Mouse (Mus musculus) embryo, embryonic 11 days (tissue): ENCODE results near the gene Fbxw8.
A peak's percentile ranks its signal among the peaks of the same experiment; 100 is the strongest.

Source experiments
- DNase-seq: peaks from one replicate; pipeline ENCODE4 v3.0.0-alpha.2; 2015

Fbxw8 gene

DNA sequence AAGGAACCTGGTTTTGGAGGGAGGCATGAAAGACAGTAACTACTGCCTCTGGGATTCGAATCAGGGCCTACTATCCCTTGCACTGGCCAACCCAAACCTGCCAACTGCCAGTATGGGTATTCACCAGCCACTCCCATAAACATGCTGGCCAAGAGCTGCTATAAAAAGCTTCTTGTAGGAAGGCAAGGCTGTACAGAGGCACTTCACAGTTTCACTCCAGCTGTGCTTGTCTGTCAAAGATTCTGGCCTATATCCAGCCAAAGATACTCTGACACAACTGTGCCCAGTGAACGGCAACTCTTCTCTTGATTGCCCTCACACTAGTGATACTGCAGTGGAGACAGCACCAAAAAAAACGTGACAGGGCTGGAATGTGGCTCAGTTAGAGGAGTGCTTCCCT is 5.6 kb downstream of the Fbxw8 start:
- no peak for DNase-seq

- DNase-seq, result no peak
Observed at GRCm38 (mm10) chr5:118147264-118147663, 8.0 kb downstream of the Fbxw8 start.

GRCm38 (mm10) chr5:118145999-118146679 is 9.1 kb downstream of the Fbxw8 start:
- no peak for DNase-seq

DNA sequence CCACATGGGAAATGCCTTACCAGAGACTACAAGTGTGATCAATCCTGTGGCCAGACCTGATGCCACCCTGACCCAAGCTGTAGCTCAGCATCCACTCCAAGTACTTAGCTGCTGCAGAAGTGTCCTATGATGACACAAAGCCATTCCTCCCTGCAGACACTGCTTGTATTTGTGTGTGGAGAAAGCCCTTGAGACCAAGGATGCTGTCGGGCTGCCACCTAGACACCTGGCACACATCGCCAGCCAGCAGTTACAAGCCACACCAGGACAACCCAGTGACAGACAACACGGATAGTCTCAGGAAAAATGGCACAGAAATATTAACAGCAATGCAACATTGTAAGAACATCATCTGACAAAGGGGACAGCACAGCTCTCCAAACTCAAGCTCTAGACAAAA is 9.8 kb downstream of the Fbxw8 start:
- DNase-seq, result no peak

DNA sequence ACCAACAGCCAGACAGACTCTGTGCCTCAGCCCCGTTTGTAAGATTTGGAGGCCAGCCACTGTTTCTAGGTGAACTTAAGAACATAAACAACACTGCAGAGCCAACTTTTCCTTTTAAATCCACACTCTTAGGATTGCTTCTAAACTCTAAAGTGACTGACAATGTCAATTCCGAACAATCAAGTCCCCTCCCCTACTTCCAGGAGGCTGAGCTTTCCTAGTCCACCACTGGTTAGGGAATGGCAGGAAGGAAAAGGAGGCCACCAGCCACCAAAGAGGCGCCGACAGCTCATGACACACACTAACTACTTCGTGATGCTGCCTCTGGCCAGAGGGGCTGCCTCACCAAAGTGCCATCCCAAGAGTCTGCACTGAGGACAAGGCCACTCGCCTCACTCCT is 10.5 kb downstream of the Fbxw8 start:
- no peak for DNase-seq

- no peak for DNase-seq
Observed at GRCm38 (mm10) chr5:118144327-118144726, 10.9 kb downstream of the Fbxw8 start.

GRCm38 (mm10) chr5:118143211-118144026 is 11.8 kb downstream of the Fbxw8 start:
- no peak for DNase-seq

- no peak for DNase-seq
Observed at GRCm38 (mm10) chr5:118142471-118142870, 12.8 kb downstream of the Fbxw8 start.

DNA sequence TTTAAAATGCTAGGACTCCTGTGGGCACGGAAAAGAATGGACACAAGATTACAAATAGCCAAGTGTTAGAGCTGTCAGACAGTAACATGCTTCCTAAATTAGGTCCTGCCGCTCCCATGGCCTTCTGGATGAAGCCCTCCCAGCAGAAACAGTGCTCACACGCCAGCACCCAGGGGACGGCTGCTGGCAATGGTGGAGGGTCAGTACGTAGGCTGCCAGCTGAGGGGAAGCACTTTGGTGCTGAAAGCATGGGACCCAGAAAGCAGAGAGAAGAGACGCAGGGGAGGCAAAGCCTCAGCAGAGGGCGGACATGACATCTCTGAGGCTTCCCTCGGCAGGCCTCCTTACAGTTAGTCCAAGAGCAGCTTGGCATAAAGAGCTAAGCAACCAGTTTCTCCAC is 15.6 kb downstream of the Fbxw8 start:
- DNase-seq, result no peak

GRCm38 (mm10) chr5:118136391-118136790 is 18.9 kb downstream of the Fbxw8 start:
- no peak for DNase-seq

DNA sequence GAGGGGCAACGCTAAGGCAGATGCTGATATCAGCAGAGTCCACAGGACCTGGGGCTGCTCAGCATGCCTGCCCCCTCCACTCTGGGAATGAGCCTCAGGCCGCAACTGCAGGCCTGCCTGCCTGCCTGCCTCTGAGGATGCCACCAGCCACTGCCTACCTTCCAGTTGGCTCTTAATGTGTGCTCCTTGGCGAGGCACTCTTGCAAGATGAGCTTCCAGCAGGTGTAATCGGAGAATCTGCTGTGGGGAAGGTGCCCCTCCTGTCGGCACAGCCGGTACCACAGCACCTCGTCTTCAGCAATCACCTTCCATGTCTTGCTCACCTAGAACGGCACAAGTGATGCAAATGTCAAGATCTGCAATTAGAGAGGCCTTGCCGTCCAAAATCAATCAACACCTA is 26.6 kb downstream of the Fbxw8 start:
- DNase-seq, result no peak

GRCm38 (mm10) chr5:118128208-118128607 is 27.1 kb downstream of the Fbxw8 start:
- no peak for DNase-seq

- DNase-seq, result no peak
Observed at GRCm38 (mm10) chr5:118126671-118127070, 28.6 kb downstream of the Fbxw8 start.

GRCm38 (mm10) chr5:118123096-118123495 is 32.2 kb downstream of the Fbxw8 start:
- peak; percentile 14 for DNase-seq

DNA sequence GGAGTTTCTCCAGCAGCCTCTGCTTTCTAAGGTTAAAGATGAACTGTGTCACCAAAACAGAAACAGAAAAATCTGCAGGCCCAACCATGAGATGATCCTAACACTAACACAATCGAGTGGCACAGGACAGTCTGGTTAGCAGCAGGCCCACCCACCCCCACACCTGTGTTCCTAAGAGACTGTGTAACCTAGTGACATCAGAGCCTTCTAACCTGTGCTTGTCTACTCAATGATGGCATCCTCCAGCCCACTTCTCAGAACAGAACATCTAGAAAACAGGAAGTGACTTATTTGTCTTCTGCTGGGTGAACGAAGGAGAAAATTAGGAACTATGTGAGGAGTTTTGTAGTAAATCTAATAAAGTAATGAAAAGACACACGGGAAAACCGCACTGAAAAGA is 33.3 kb downstream of the Fbxw8 start:
- no peak for DNase-seq

- DNase-seq, result no peak
Observed at GRCm38 (mm10) chr5:118120670-118121069, 34.6 kb downstream of the Fbxw8 start.

GRCm38 (mm10) chr5:118118922-118119321 is 36.3 kb downstream of the Fbxw8 start:
- DNase-seq, result no peak

- DNase-seq, result no peak
Observed at GRCm38 (mm10) chr5:118118351-118118750, 36.9 kb downstream of the Fbxw8 start.

DNA sequence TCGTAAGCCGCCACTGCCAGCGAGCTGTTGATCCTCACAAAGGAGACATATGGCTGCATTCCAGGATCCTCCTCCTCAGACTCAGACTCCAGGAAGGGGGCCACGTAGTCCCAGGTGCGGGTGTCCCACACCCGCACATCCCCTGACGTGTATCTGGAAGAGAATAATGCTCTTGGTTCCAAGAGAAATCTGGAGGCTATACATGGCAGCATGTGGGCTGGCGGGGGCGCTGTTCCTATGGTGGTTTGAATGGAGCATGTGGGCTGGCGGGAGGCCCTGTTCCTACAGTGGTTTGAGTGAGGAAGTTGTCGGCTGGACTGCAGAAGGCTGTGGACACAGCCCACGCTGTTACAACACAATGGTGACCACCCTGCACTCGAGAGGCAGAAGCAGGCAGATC is 41.6 kb downstream of the Fbxw8 start:
- no peak for DNase-seq

- no peak for DNase-seq
Observed at GRCm38 (mm10) chr5:118113043-118113442, 42.2 kb downstream of the Fbxw8 start.

GRCm38 (mm10) chr5:118108794-118109440 is 46.3 kb downstream of the Fbxw8 start:
- no peak for DNase-seq

- no peak for DNase-seq
Observed at GRCm38 (mm10) chr5:118108124-118108793, 47.0 kb downstream of the Fbxw8 start.

DNA sequence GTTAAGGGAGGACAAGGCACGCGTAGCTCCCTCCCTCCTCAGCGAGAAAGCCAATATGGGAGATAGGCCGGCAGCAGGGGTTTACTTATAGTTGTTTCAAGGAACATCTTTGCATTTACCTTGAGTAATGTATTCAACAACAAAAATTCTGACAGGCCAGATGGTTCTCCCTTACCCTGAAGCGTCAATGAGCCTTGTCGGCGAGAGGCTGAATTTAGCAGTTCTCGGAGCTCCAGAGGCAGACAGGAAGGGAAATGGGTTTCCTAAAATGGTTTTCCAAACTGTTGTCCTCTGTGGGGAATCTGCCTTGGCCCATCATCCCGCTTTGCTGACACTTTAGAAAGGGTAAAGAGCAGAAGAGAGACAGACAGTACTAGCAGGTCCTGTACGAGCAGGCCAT is 48.6 kb downstream of the Fbxw8 start:
- no peak for DNase-seq
